Mouse (Mus musculus): ENCODE data around the gene H2al1e. TPM values are rescaled to one million over a fixed set of nuclear protein-coding genes. Genes with fewer than 3 reads are reported as not detected.

H2al1e gene
- total RNA-seq, 2 experiments from 2014 or later = not detected

- DNase-seq (ENCODE audit: low spot score in 2 of 2) = no peak
- intact Hi-C loops (cut with DNase I) = no loop called here
Measured at GRCm38 (mm10) chrX:11361261-11361660, 49.5 kb downstream of the H2al1e start.

Other genes with a start within 250 kb of the H2al1e start
- not detected for gene H2al1a, start 12.7 kb upstream of the H2al1e start, total RNA-seq (2021)
- not detected for gene H2al1b, start 9.5 kb upstream of the H2al1e start, total RNA-seq (2021)
- not detected for gene H2al1c, start 6.3 kb upstream of the H2al1e start, total RNA-seq (2021)
- gene H2al1d, start 3.1 kb upstream of the H2al1e start, total RNA-seq (2021) = not detected
- not detected for gene H2al1f, start 3.2 kb downstream of the H2al1e start, total RNA-seq (2021)
- gene H2al1g, start 6.3 kb downstream of the H2al1e start, total RNA-seq (2021) = not detected
- not detected for gene H2al1h, start 9.6 kb downstream of the H2al1e start, total RNA-seq (2021)
- gene H2al1i, start 12.7 kb downstream of the H2al1e start, total RNA-seq (2021) = not detected
- gene H2al1j, start 15.9 kb downstream of the H2al1e start, total RNA-seq (2021) = not detected